Mouse (Mus musculus) retina, postnatal 1 day (tissue): ENCODE results near the gene Hist2h2ac.
"Not testable (repeated sequence)": the region's sequence is repeated elsewhere in the genome, so short reads cannot be mapped to it uniquely, and the experiment has no call there.

ENCODE experiments used
- DNase-seq: peaks from one replicate; pipeline ENCODE4 v3.0.0-alpha.2; 2012

Hist2h2ac gene

GRCm38 (mm10) chr3:96226695-96227648 is 6.3 kb upstream of the Hist2h2ac start:
- peak; percentile 39 for DNase-seq

- peak; percentile 47 for DNase-seq
Measured at GRCm38 (mm10) chr3:96225421-96225820, 4.7 kb upstream of the Hist2h2ac start.

GRCm38 (mm10) chr3:96222774-96223173 is 2.1 kb upstream of the Hist2h2ac start:
- DNase-seq, result no peak

GRCm38 (mm10) chr3:96221640-96222038 is 959 bp upstream of the Hist2h2ac start:
- no peak for DNase-seq

- DNase-seq, result peak; percentile 67
Measured at GRCm38 (mm10) chr3:96220131-96220764, 432 bp downstream of the Hist2h2ac start.

GRCm38 (mm10) chr3:96219661-96220130 is 984 bp downstream of the Hist2h2ac start, which contains the start of the genes Bola1 and Hist2h2ab:
TSS of gene Bola1 (minus strand) at chr3:96219709.
TSS of gene Hist2h2ab (plus strand) at chr3:96219865.
- DNase-seq, result peak; percentile 94

- DNase-seq, result no peak
Measured at GRCm38 (mm10) chr3:96219191-96219641, 1.5 kb downstream of the Hist2h2ac start.

- DNase-seq, result peak; percentile 38
Measured at GRCm38 (mm10) chr3:96209242-96209641, 11.4 kb downstream of the Hist2h2ac start.

GRCm38 (mm10) chr3:96207819-96208218 is 12.9 kb downstream of the Hist2h2ac start:
- no peak for DNase-seq

- DNase-seq, result no peak
Measured at GRCm38 (mm10) chr3:96199731-96200130, 20.9 kb downstream of the Hist2h2ac start.

GRCm38 (mm10) chr3:96198601-96199251 is 22.0 kb downstream of the Hist2h2ac start:
- not testable (repeated sequence) for DNase-seq

GRCm38 (mm10) chr3:96198181-96198580 is 22.5 kb downstream of the Hist2h2ac start:
- peak; percentile 31 for DNase-seq

- DNase-seq, result peak; percentile 92
Measured at GRCm38 (mm10) chr3:96197129-96197749, 23.4 kb downstream of the Hist2h2ac start.

- no peak for DNase-seq
Measured at GRCm38 (mm10) chr3:96196437-96197128, 24.1 kb downstream of the Hist2h2ac start.

GRCm38 (mm10) chr3:96195616-96196313 is 24.9 kb downstream of the Hist2h2ac start:
- DNase-seq, result no peak

GRCm38 (mm10) chr3:96194966-96195365 is 25.7 kb downstream of the Hist2h2ac start:
- no peak for DNase-seq

- no peak for DNase-seq
Measured at GRCm38 (mm10) chr3:96192977-96193376, 27.7 kb downstream of the Hist2h2ac start.

GRCm38 (mm10) chr3:96182382-96182776 is 38.3 kb downstream of the Hist2h2ac start:
- peak; percentile 45 for DNase-seq

- DNase-seq, result peak; percentile 55
Measured at GRCm38 (mm10) chr3:96181510-96182381, 38.9 kb downstream of the Hist2h2ac start.
